In genomic region chr6:39414106-39414505, GRCm38 (mm10) we compare ENCODE assay signal across 13 mouse cellular contexts. TPM values are rescaled to one million over a fixed set of nuclear protein-coding genes. Genes with fewer than 3 reads are reported as not detected.
A peak's percentile ranks its signal among the peaks of the same experiment; 100 is the strongest.
DNase-seq lines count a peak whose midpoint lies in the region; ATAC-seq and TF ChIP-seq lines count a peak whose summit lies in the region.
"Had no signal": no experiment of that assay in that cellular context is flagged by ENCODE, and none has a peak within 500 bp of the region (broad histone marks: within the 10 kb centered on the region; RNA-seq: fewer than 3 reads in every experiment).

No protein-coding gene starts in this region.

- WGBS in kidney, embryonic 15.5 days, result 89% methylated on average over 1 of the region's 1 CpGs
- WGBS in midbrain, embryonic 15.5 days, result 66% methylated on average over 1 of the region's 1 CpGs
- WGBS in midbrain, embryonic 16.5 days, result 65% methylated on average over 1 of the region's 1 CpGs
- WGBS in stomach, postnatal 0 days, result 80% methylated on average over 1 of the region's 1 CpGs

- no peak overlapping the region for H3K27ac ChIP-seq in kidney, embryonic 15.5 days
- H3K27ac ChIP-seq in midbrain, embryonic 15.5 days, result peak overlapping the region; percentile 23; the same call in 1 of the 2 replicates
- H3K27ac ChIP-seq in midbrain, embryonic 16.5 days (ENCODE audit: low read length), result no peak overlapping the region; the same call in 1 of the 2 replicates
- H3K27ac ChIP-seq in stomach, postnatal 0 days (replicated peaks), result no peak overlapping the region
- H3K27ac ChIP-seq: embryonic facial prominence, embryonic 12.5 days; heart, embryonic 15.5 days; neural tube, embryonic 12.5 days had no signal

- no peaks in the 10 kb centered on the region for H3K9me3 ChIP-seq in kidney, embryonic 15.5 days (replicated peaks)
- H3K9me3 ChIP-seq in midbrain, embryonic 15.5 days, result no peaks in the 10 kb centered on the region
- H3K9me3 ChIP-seq in midbrain, embryonic 16.5 days (replicated peaks; ENCODE audit: control insufficient read depth, low read length, poor library complexity, severe bottlenecking), result no peaks in the 10 kb centered on the region
- no peaks in the 10 kb centered on the region for H3K9me3 ChIP-seq in stomach, postnatal 0 days (ENCODE audit: control insufficient read depth, low read length)
- H3K9me3 ChIP-seq: embryonic facial prominence, embryonic 12.5 days; heart, embryonic 15.5 days; neural tube, embryonic 12.5 days had no signal

- no peak overlapping the region for H3K4me3 ChIP-seq in kidney, embryonic 15.5 days (replicated peaks)
- H3K4me3 ChIP-seq in midbrain, embryonic 15.5 days, result no peak overlapping the region
- H3K4me3 ChIP-seq in midbrain, embryonic 16.5 days (ENCODE audit: low read depth, low read length), result no peak overlapping the region
- no peak overlapping the region for H3K4me3 ChIP-seq in stomach, postnatal 0 days (ENCODE audit: low read depth, low read length)
- H3K4me3 ChIP-seq: embryonic facial prominence, embryonic 12.5 days; heart, embryonic 15.5 days; neural tube, embryonic 12.5 days had no signal

- DNase-seq in kidney, adult 9 months, result peak; percentile 43
- peak; percentile 59 for DNase-seq in R1 (ENCODE audit: low read depth, low spot score)
- DNase-seq in stomach, postnatal 0 days (ENCODE audit: low spot score), result no peak
- DNase-seq in thymus, postnatal 14 days, result no peak
- DNase-seq: adrenal gland, postnatal 25 days; cerebellum, adult 18-20 months; lung, postnatal 4 days had no signal

- H3K27me3 ChIP-seq in kidney, embryonic 15.5 days, result peaks cover 9% of the 10 kb centered on the region; the same call in 1 of the 2 replicates
- H3K27me3 ChIP-seq in midbrain, embryonic 15.5 days (replicated peaks), result no peaks in the 10 kb centered on the region
- H3K27me3 ChIP-seq in midbrain, embryonic 16.5 days (ENCODE audit: control insufficient read depth, insufficient read depth, low read depth, low read length), result no peaks in the 10 kb centered on the region
- H3K27me3 ChIP-seq in stomach, postnatal 0 days (ENCODE audit: control insufficient read depth, insufficient read depth, low read length), result no peaks in the 10 kb centered on the region
- H3K27me3 ChIP-seq: neural tube, embryonic 12.5 days had no signal

- peak; percentile 55 for TF ChIP-seq CTCF in stomach, postnatal 0 days (IDR thresholded peaks at IDR 0.05; ENCODE audit: low read depth)

- H3K4me1 ChIP-seq in kidney, embryonic 15.5 days, result peaks cover 5% of the 10 kb centered on the region
- H3K4me1 ChIP-seq in midbrain, embryonic 15.5 days, result peaks cover 28% of the 10 kb centered on the region
- H3K4me1 ChIP-seq in midbrain, embryonic 16.5 days (ENCODE audit: control insufficient read depth, insufficient read depth, low read length), result peaks cover 21% of the 10 kb centered on the region
- H3K4me1 ChIP-seq in stomach, postnatal 0 days (replicated peaks; ENCODE audit: control insufficient read depth, insufficient read depth), result no peaks in the 10 kb centered on the region

- TF ChIP-seq EP300 in stomach, postnatal 0 days (optimal IDR thresholded peaks at IDR 0.05), result no peak

- ATAC-seq in kidney, embryonic 15.5 days (replicated peaks; ENCODE audit: low FRiP score), result no peak
- no peak for ATAC-seq in midbrain, embryonic 15.5 days (replicated peaks)
- no peak for ATAC-seq in midbrain, embryonic 16.5 days
- no peak for ATAC-seq in stomach, postnatal 0 days (ENCODE audit: low FRiP score, low TSS enrichment)

- H3K4me2 ChIP-seq in kidney, embryonic 15.5 days, result no peak overlapping the region
- H3K4me2 ChIP-seq in midbrain, embryonic 15.5 days, result no peak overlapping the region
- H3K4me2 ChIP-seq in midbrain, embryonic 16.5 days (ENCODE audit: low read length), result no peak overlapping the region
- H3K4me2 ChIP-seq in stomach, postnatal 0 days (replicated peaks; ENCODE audit: low read depth), result no peak overlapping the region
- H3K4me2 ChIP-seq: embryonic facial prominence, embryonic 12.5 days; heart, embryonic 15.5 days; neural tube, embryonic 12.5 days had no signal

- H3K9ac ChIP-seq in kidney, embryonic 15.5 days, result no peak overlapping the region
- H3K9ac ChIP-seq in midbrain, embryonic 15.5 days, result no peak overlapping the region
- H3K9ac ChIP-seq in midbrain, embryonic 16.5 days (ENCODE audit: low read depth, low read length), result no peak overlapping the region
- no peak overlapping the region for H3K9ac ChIP-seq in stomach, postnatal 0 days (ENCODE audit: low read length)
- H3K9ac ChIP-seq: embryonic facial prominence, embryonic 12.5 days; heart, embryonic 15.5 days; neural tube, embryonic 12.5 days had no signal

- H3K36me3 ChIP-seq in kidney, embryonic 15.5 days, result peaks cover 2% of the 10 kb centered on the region; the same call in 1 of the 2 replicates
- H3K36me3 ChIP-seq in midbrain, embryonic 15.5 days (replicated peaks), result peaks cover 6% of the 10 kb centered on the region; the same call in 1 of the 2 replicates
- H3K36me3 ChIP-seq in midbrain, embryonic 16.5 days (ENCODE audit: control insufficient read depth, insufficient read depth, low read length), result peaks cover 5% of the 10 kb centered on the region
- H3K36me3 ChIP-seq in stomach, postnatal 0 days (ENCODE audit: control insufficient read depth, insufficient read depth, low read length), result no peaks in the 10 kb centered on the region
- H3K36me3 ChIP-seq: heart, embryonic 15.5 days had no signal

RNA-seq across cellular contexts. Expression of gene Mkrn1, which starts 6.2 kb away (rescaled TPM):
- 59.8 and 60.2 TPM in 2 replicates for polyA plus RNA-seq in kidney, embryonic 15.5 days (2015; fragmentation: Nextera tagmentation; extraction: Ambion mirVana)
- polyA plus RNA-seq in midbrain, embryonic 15.5 days (2015; fragmentation: Nextera tagmentation; extraction: Ambion mirVana), result 269 TPM in 2 replicates
- polyA plus RNA-seq in midbrain, embryonic 16.5 days (2015; fragmentation: Nextera tagmentation; extraction: Ambion mirVana), result 258 and 268 TPM in 2 replicates
- 54.6 and 56.0 TPM in 2 replicates for polyA plus RNA-seq in stomach, postnatal 0 days (2015; fragmentation: Nextera tagmentation; extraction: Ambion mirVana)

RNA-seq across cellular contexts. Expression of gene Rab19, which starts 33.1 kb away (rescaled TPM):
- polyA plus RNA-seq in kidney, embryonic 15.5 days (2015; fragmentation: Nextera tagmentation; extraction: Ambion mirVana), result 1.7 and 2.3 TPM in 2 replicates
- polyA plus RNA-seq in midbrain, embryonic 15.5 days (2015; fragmentation: Nextera tagmentation; extraction: Ambion mirVana), result 0.31 and 0.36 TPM in 2 replicates
- polyA plus RNA-seq in midbrain, embryonic 16.5 days (2015; fragmentation: Nextera tagmentation; extraction: Ambion mirVana), result 0.35 TPM in 1 of 2 replicates, not detected in the other
- polyA plus RNA-seq in stomach, postnatal 0 days (2015; fragmentation: Nextera tagmentation; extraction: Ambion mirVana), result 5.1 and 5.4 TPM in 2 replicates

RNA-seq across cellular contexts. Expression of gene Slc37a3, which starts 36.6 kb away (rescaled TPM):
- 52.5 and 53.9 TPM in 2 replicates for polyA plus RNA-seq in kidney, embryonic 15.5 days (2015; fragmentation: Nextera tagmentation; extraction: Ambion mirVana)
- 62.8 and 65.8 TPM in 2 replicates for polyA plus RNA-seq in midbrain, embryonic 15.5 days (2015; fragmentation: Nextera tagmentation; extraction: Ambion mirVana)
- polyA plus RNA-seq in midbrain, embryonic 16.5 days (2015; fragmentation: Nextera tagmentation; extraction: Ambion mirVana), result 64.9 and 67.9 TPM in 2 replicates
- polyA plus RNA-seq in stomach, postnatal 0 days (2015; fragmentation: Nextera tagmentation; extraction: Ambion mirVana), result 20.9 and 22.7 TPM in 2 replicates

Comparison
In these comparisons a context has a peak if more than half of its experiments do, and no peak if none do; other contexts are left out.
1. DNase-seq: peak in kidney, adult 9 months (single experiment) and R1 (single experiment); none in stomach, postnatal 0 days (single experiment) and thymus, postnatal 14 days (single experiment).